ENCODE assay signal across 13 mouse cellular contexts in genomic region chr5:62752934-62753333, GRCm38 (mm10).
"Had no signal": no experiment of that assay in that cellular context is flagged by ENCODE, and none has a peak within 500 bp of the region (broad histone marks: within the 10 kb centered on the region; RNA-seq: fewer than 3 reads in every experiment).

No protein-coding gene starts in this region.

- ATAC-seq: intestine, postnatal 0 days; midbrain, embryonic 13.5 days had no signal

- H3K9me3 ChIP-seq: limb, embryonic 13.5 days; midbrain, embryonic 13.5 days; neural tube, embryonic 12.5 days had no signal

- H3K36me3 ChIP-seq: limb, embryonic 13.5 days; midbrain, embryonic 13.5 days; neural tube, embryonic 12.5 days had no signal

- H3K4me1 ChIP-seq: limb, embryonic 13.5 days; midbrain, embryonic 13.5 days; neural tube, embryonic 12.5 days had no signal

- H3K27me3 ChIP-seq: limb, embryonic 13.5 days; midbrain, embryonic 13.5 days; neural tube, embryonic 12.5 days had no signal

- H3K4me3 ChIP-seq: limb, embryonic 13.5 days; midbrain, embryonic 13.5 days; neural tube, embryonic 12.5 days had no signal

- DNase-seq: kidney, adult 8-10 months; kidney, postnatal 25 days; left cerebral cortex, postnatal 4 days; lung, adult 18-20 months; lung, postnatal 36 days; thymus, adult 18-20 months; thymus, postnatal 14 days had no signal

- H3K27ac ChIP-seq: limb, embryonic 13.5 days; liver, embryonic 14.5 days; midbrain, embryonic 13.5 days; neural tube, embryonic 12.5 days; stomach, postnatal 0 days had no signal
